Mouse (Mus musculus): ENCODE data around the gene 4921504E06Rik. TPM values are rescaled to one million over a fixed set of nuclear protein-coding genes. Genes with fewer than 3 reads are reported as not detected.

4921504E06Rik gene
- polyA plus RNA-seq, 2 experiments: not detected

DNA sequence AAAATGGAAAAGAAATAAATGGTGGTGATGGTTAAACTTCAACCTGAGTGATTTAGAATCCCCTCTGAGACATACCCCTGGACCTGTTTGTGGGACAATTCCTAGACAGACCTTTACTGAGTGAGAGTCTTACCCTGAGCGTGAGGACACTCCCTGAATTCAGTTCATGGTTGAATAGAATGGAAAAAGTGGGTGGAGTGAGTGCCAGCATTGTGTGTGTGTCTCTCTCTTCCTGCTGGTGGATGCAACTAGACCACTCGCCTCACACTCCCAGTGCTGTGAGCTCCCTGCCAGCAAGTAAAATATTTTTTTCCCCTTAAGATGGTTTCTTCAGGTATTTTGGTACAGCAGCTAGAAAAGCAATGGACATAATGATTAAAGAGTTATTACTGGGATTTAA is 42.7 kb upstream of the 4921504E06Rik start:
- Histone ChIP-seq H3K4me3 (replicated peaks; ENCODE audit: low read length) (no peak overlapping the region), H3K36me3 (ENCODE audit: control insufficient read depth, insufficient read depth, low read length) (no peaks in the 10 kb centered on the region), H3K27me3 (ENCODE audit: control insufficient read depth, insufficient read depth, low read length) (no peaks in the 10 kb centered on the region), H3K9me3 (ENCODE audit: control insufficient read depth, low read length) (no peaks in the 10 kb centered on the region), H3K4me1 (ENCODE audit: control insufficient read depth, insufficient read depth, low read length) (no peaks in the 10 kb centered on the region), H3K27ac (replicated peaks; ENCODE audit: low read depth, low read length) (no peak overlapping the region), H3K9ac (ENCODE audit: low read depth, low read length, severe bottlenecking) (no peak overlapping the region), H3K4me2 (replicated peaks; ENCODE audit: low read depth, low read length, severe bottlenecking) (no peak overlapping the region)
- TF ChIP-seq POLR2A (IDR thresholded peaks at IDR 0.05; ENCODE audit: borderline replicate concordance, extremely low read depth, insufficient read depth, insufficient read length): no peak
- WGBS: 78% methylated on average over 2 of the region's 2 CpGs
- ATAC-seq (ENCODE audit: low FRiP score, low read depth) (no peak), DNase-seq (ENCODE audit: low spot score) (no peak)

DNA sequence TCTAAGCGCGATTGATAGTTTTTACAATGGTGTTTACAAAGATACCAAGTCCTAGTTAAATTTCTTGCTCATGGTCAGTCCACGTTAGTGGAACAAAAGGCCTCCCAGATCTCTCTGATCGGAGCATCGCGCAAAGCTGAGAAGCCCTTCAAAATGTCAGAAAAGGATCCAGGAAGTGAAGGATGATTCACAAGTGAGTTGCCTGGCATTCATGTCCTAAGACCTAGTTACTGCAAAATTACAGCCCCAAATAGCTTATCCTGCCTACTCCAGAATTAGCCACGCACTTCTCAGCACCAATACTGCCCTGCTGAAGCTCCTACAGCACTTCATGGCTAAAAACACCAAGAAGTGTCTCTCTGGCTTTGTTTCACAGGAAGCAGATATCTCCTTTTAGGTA is 41.1 kb upstream of the 4921504E06Rik start:
- Histone ChIP-seq H3K4me2 (replicated peaks; ENCODE audit: low read depth, low read length, severe bottlenecking) (no peak overlapping the region), H3K9me3 (ENCODE audit: control insufficient read depth, low read length) (no peaks in the 10 kb centered on the region), H3K4me3 (replicated peaks; ENCODE audit: low read length) (no peak overlapping the region), H3K36me3 (ENCODE audit: control insufficient read depth, insufficient read depth, low read length) (no peaks in the 10 kb centered on the region), H3K27ac (replicated peaks; ENCODE audit: low read depth, low read length) (no peak overlapping the region), H3K27me3 (ENCODE audit: control insufficient read depth, insufficient read depth, low read length) (no peaks in the 10 kb centered on the region), H3K9ac (ENCODE audit: low read depth, low read length, severe bottlenecking) (no peak overlapping the region), H3K4me1 (ENCODE audit: control insufficient read depth, insufficient read depth, low read length) (no peaks in the 10 kb centered on the region)
- WGBS: 83% methylated on average over 7 of the region's 7 CpGs
- ATAC-seq (ENCODE audit: low FRiP score, low read depth): no peak
- no peak for TF ChIP-seq POLR2A (IDR thresholded peaks at IDR 0.05; ENCODE audit: borderline replicate concordance, extremely low read depth, insufficient read depth, insufficient read length)
- no peak for DNase-seq (ENCODE audit: low spot score)

DNA sequence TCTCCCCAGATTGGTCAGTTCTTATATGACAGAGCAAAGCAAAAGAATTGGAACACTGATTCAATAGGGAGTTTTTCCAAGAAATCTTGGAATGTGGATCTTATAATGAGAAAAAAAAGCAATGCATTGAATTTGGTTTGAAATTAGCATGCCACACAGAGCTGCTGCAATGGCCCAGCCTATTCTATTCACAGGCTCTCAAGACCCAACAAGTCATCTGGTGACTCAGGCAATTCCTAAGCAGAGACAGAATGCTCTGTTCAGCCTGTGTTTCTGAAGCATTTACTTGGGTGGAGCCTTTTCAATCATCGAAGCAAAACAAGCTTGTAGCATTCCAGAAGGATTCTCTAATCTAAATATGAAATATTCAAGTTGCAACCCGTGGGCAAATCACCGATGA is 26.1 kb upstream of the 4921504E06Rik start:
- Histone ChIP-seq H3K4me1 (ENCODE audit: control insufficient read depth, insufficient read depth, low read length) (no peaks in the 10 kb centered on the region), H3K27me3 (ENCODE audit: control insufficient read depth, insufficient read depth, low read length) (no peaks in the 10 kb centered on the region), H3K9ac (ENCODE audit: low read depth, low read length, severe bottlenecking) (no peak overlapping the region), H3K4me2 (replicated peaks; ENCODE audit: low read depth, low read length, severe bottlenecking) (no peak overlapping the region), H3K4me3 (replicated peaks; ENCODE audit: low read length) (no peak overlapping the region), H3K36me3 (ENCODE audit: control insufficient read depth, insufficient read depth, low read length) (no peaks in the 10 kb centered on the region), H3K9me3 (ENCODE audit: control insufficient read depth, low read length) (no peaks in the 10 kb centered on the region), H3K27ac (replicated peaks; ENCODE audit: low read depth, low read length) (no peak overlapping the region)
- ATAC-seq (ENCODE audit: low FRiP score, low read depth) (no peak), DNase-seq (ENCODE audit: low spot score) (no peak)
- 81% methylated on average over 3 of the region's 3 CpGs for WGBS
- no peak for TF ChIP-seq POLR2A (IDR thresholded peaks at IDR 0.05; ENCODE audit: borderline replicate concordance, extremely low read depth, insufficient read depth, insufficient read length)

- Histone ChIP-seq H3K27ac (replicated peaks; ENCODE audit: low read depth, low read length) (no peak overlapping the region), H3K4me3 (replicated peaks; ENCODE audit: low read length) (no peak overlapping the region), H3K9ac (ENCODE audit: low read depth, low read length, severe bottlenecking) (no peak overlapping the region), H3K27me3 (ENCODE audit: control insufficient read depth, insufficient read depth, low read length) (no peaks in the 10 kb centered on the region), H3K4me2 (replicated peaks; ENCODE audit: low read depth, low read length, severe bottlenecking) (no peak overlapping the region), H3K9me3 (ENCODE audit: control insufficient read depth, low read length) (no peaks in the 10 kb centered on the region), H3K4me1 (ENCODE audit: control insufficient read depth, insufficient read depth, low read length) (no peaks in the 10 kb centered on the region), H3K36me3 (ENCODE audit: control insufficient read depth, insufficient read depth, low read length) (no peaks in the 10 kb centered on the region)
- TF ChIP-seq POLR2A (IDR thresholded peaks at IDR 0.05; ENCODE audit: borderline replicate concordance, extremely low read depth, insufficient read depth, insufficient read length): no peak
- ATAC-seq (ENCODE audit: low FRiP score, low read depth) (no peak), DNase-seq (ENCODE audit: low spot score) (no peak)
- 80% methylated on average over 6 of the region's 6 CpGs for WGBS
Observed at GRCm38 (mm10) chr2:19579180-19579579, 25.5 kb upstream of the 4921504E06Rik start.

GRCm38 (mm10) chr2:19562114-19562829 is 8.6 kb upstream of the 4921504E06Rik start:
- Histone ChIP-seq H3K4me1 (ENCODE audit: control insufficient read depth, insufficient read depth, low read length) (no peaks in the 10 kb centered on the region), H3K4me3 (replicated peaks; ENCODE audit: low read length) (no peak overlapping the region), H3K36me3 (ENCODE audit: control insufficient read depth, insufficient read depth, low read length) (no peaks in the 10 kb centered on the region), H3K4me2 (replicated peaks; ENCODE audit: low read depth, low read length, severe bottlenecking) (no peak overlapping the region), H3K27me3 (ENCODE audit: control insufficient read depth, insufficient read depth, low read length) (no peaks in the 10 kb centered on the region), H3K9ac (ENCODE audit: low read depth, low read length, severe bottlenecking) (no peak overlapping the region), H3K9me3 (ENCODE audit: control insufficient read depth, low read length) (no peaks in the 10 kb centered on the region), H3K27ac (replicated peaks; ENCODE audit: low read depth, low read length) (no peak overlapping the region)
- DNase-seq (ENCODE audit: low spot score) (no peak), ATAC-seq (ENCODE audit: low FRiP score, low read depth) (no peak)
- no peak for TF ChIP-seq POLR2A (IDR thresholded peaks at IDR 0.05; ENCODE audit: borderline replicate concordance, extremely low read depth, insufficient read depth, insufficient read length)
- WGBS: 73% methylated on average over 5 of the region's 5 CpGs

All from limb, embryonic 14.5 days (tissue).